Mouse (Mus musculus) lung, embryonic 15.5 days (tissue): ENCODE data around the gene Ctnna2. TPM values are rescaled to one million over a fixed set of nuclear protein-coding genes. Genes with fewer than 3 reads are reported as not detected.

Experiments used
- ATAC-seq: fragments of 200-750 bp; cut with Nextera tagmentation; 2 replicates; pipeline ENCODE4 v1.8.0; 2017; ENCODE audit warnings: moderate number of reproducible peaks, borderline replicate concordance; ENCODE audit not compliant: low FRiP score, low TSS enrichment; ENCODE audit errors: extremely low read depth
- H3K27ac ChIP-seq: fragments of 300-500 bp; sonication (generic); 2 replicates; pipeline ENCODE4 v1.5.1; 2015; ENCODE audit warnings: moderate library complexity, mild to moderate bottlenecking, inconsistent platforms
- H3K27me3 ChIP-seq: fragments of 300-500 bp; sonication (generic); 2 replicates; pipeline ENCODE4 v1.6.1; 2015; ENCODE audit warnings: inconsistent platforms
- H3K36me3 ChIP-seq: fragments of 300-500 bp; sonication (generic); 2 replicates; pipeline ENCODE4 v1.6.1; 2015; ENCODE audit warnings: inconsistent platforms
- H3K4me1 ChIP-seq: fragments of 300-500 bp; sonication (generic); 2 replicates; pipeline ENCODE4 v1.6.1; 2015; ENCODE audit warnings: inconsistent platforms
- H3K4me2 ChIP-seq: fragments of 300-500 bp; sonication (generic); 2 replicates; pipeline ENCODE4 v1.6.1; 2015; ENCODE audit warnings: inconsistent platforms, mild to moderate bottlenecking, moderate library complexity
- H3K4me3 ChIP-seq: fragments of 300-500 bp; sonication (generic); 2 replicates; pipeline ENCODE4 v1.5.1; 2015; ENCODE audit warnings: mild to moderate bottlenecking, inconsistent platforms
- H3K9ac ChIP-seq: fragments of 300-500 bp; sonication (generic); 2 replicates; pipeline ENCODE4 v1.6.1; 2015; ENCODE audit warnings: inconsistent platforms
- H3K9me3 ChIP-seq: fragments of 300-500 bp; sonication (generic); 2 replicates; pipeline ENCODE4 v1.6.1; 2016; ENCODE audit warnings: inconsistent platforms
- WGBS: fragments of 180-500 bp; shearing (Covaris S2); methylation state at CpG from one replicate; pipeline ENCODE4 v1.1.7; 2015; 5-methylcytosine and 5-hydroxymethylcytosine counted together
- polyA plus RNA-seq: library from polyadenylated mRNA; unstranded; fragments of >200 nt; fragmentation: Nextera tagmentation; extraction: Ambion mirVana; gene quantifications from 2 replicates; pipeline ENCODE4 v1.2.1, GENCODE M21; 2015

The Ctnna2 gene
- polyA plus RNA-seq, 1 experiment from 2014 or later, result 2.0 TPM

GRCm38 (mm10) chr6:77222849-77223638 lies 756.5 kb downstream of the Ctnna2 start:
- Histone ChIP-seq H3K27ac (no peak overlapping the region), H3K4me3 (no peak overlapping the region), H3K36me3 (no peaks in the 10 kb centered on the region), H3K27me3 (no peaks in the 10 kb centered on the region), H3K9me3 (no peaks in the 10 kb centered on the region), H3K4me2 (no peak overlapping the region), H3K4me1 (no peaks in the 10 kb centered on the region), H3K9ac (no peak overlapping the region)
- WGBS, result 66% methylated on average over 16 of the region's 16 CpGs
- no peak for ATAC-seq

GRCm38 (mm10) chr6:77220776-77221175 lies 758.7 kb downstream of the Ctnna2 start:
- H3K9ac ChIP-seq, result no peak overlapping the region
- no peaks in the 10 kb centered on the region for H3K36me3 ChIP-seq
- ATAC-seq, result no peak
- H3K4me3 ChIP-seq, result no peak overlapping the region
- H3K4me2 ChIP-seq, result no peak overlapping the region
- H3K9me3 ChIP-seq, result no peaks in the 10 kb centered on the region
- H3K27me3 ChIP-seq, result no peaks in the 10 kb centered on the region
- no peaks in the 10 kb centered on the region for H3K4me1 ChIP-seq
- no peak overlapping the region for H3K27ac ChIP-seq
- 73% methylated on average over 4 of the region's 4 CpGs for WGBS

- H3K4me1 ChIP-seq, result no peaks in the 10 kb centered on the region
- H3K4me3 ChIP-seq, result no peak overlapping the region
- H3K9me3 ChIP-seq, result no peaks in the 10 kb centered on the region
- no peaks in the 10 kb centered on the region for H3K27me3 ChIP-seq
- no peak for ATAC-seq
- no peaks in the 10 kb centered on the region for H3K36me3 ChIP-seq
- no peak overlapping the region for H3K4me2 ChIP-seq
- H3K9ac ChIP-seq, result no peak overlapping the region
- no peak overlapping the region for H3K27ac ChIP-seq
Measured at GRCm38 (mm10) chr6:77218875-77219274, 760.6 kb downstream of the Ctnna2 start.

- Histone ChIP-seq H3K36me3 (no peaks in the 10 kb centered on the region), H3K9ac (no peak overlapping the region), H3K4me2 (no peak overlapping the region), H3K9me3 (no peaks in the 10 kb centered on the region), H3K27ac (no peak overlapping the region), H3K27me3 (no peaks in the 10 kb centered on the region), H3K4me1 (no peaks in the 10 kb centered on the region), H3K4me3 (no peak overlapping the region)
- 64% methylated on average over 4 of the region's 4 CpGs for WGBS
- ATAC-seq, result no peak
Measured at GRCm38 (mm10) chr6:77215322-77215721, 764.2 kb downstream of the Ctnna2 start.

GRCm38 (mm10) chr6:77213757-77214409 lies 765.6 kb downstream of the Ctnna2 start:
- 19% methylated on average over 3 of the region's 3 CpGs for WGBS

GRCm38 (mm10) chr6:77209929-77210328 lies 769.6 kb downstream of the Ctnna2 start:
- Histone ChIP-seq H3K36me3 (no peaks in the 10 kb centered on the region), H3K4me1 (no peaks in the 10 kb centered on the region), H3K9me3 (no peaks in the 10 kb centered on the region), H3K9ac (no peak overlapping the region), H3K27me3 (no peaks in the 10 kb centered on the region), H3K27ac (no peak overlapping the region), H3K4me3 (no peak overlapping the region), H3K4me2 (no peak overlapping the region)
- ATAC-seq, result no peak
- WGBS, result 61% methylated on average over 3 of the region's 3 CpGs

More at GRCm38 (mm10) chr6:77213757-77214409, 765.6 kb downstream of the Ctnna2 start:
- H3K27me3 ChIP-seq, result no peaks in the 10 kb centered on the region
- H3K4me1 ChIP-seq, result no peaks in the 10 kb centered on the region
- H3K4me2 ChIP-seq, result no peak overlapping the region
- no peak overlapping the region for H3K9ac ChIP-seq
- no peaks in the 10 kb centered on the region for H3K36me3 ChIP-seq
- H3K27ac ChIP-seq, result no peak overlapping the region
- ATAC-seq, result no peak
- no peak overlapping the region for H3K4me3 ChIP-seq
- H3K9me3 ChIP-seq, result no peaks in the 10 kb centered on the region

- no peaks in the 10 kb centered on the region for H3K4me1 ChIP-seq
- no peak overlapping the region for H3K27ac ChIP-seq
- no peak overlapping the region for H3K4me3 ChIP-seq
- WGBS, result 90% methylated on average over 1 of the region's 1 CpGs
- no peak overlapping the region for H3K4me2 ChIP-seq
- H3K27me3 ChIP-seq, result no peaks in the 10 kb centered on the region
- no peaks in the 10 kb centered on the region for H3K36me3 ChIP-seq
- no peak for ATAC-seq
- H3K9ac ChIP-seq, result no peak overlapping the region
- H3K9me3 ChIP-seq, result no peaks in the 10 kb centered on the region
Measured at GRCm38 (mm10) chr6:77209183-77209582, 770.3 kb downstream of the Ctnna2 start.

- ATAC-seq, result no peak
Measured at GRCm38 (mm10) chr6:77199375-77199774, 780.1 kb downstream of the Ctnna2 start.

GRCm38 (mm10) chr6:77196650-77197049 lies 782.8 kb downstream of the Ctnna2 start:
- H3K9me3 ChIP-seq, result no peaks in the 10 kb centered on the region
- H3K36me3 ChIP-seq, result no peaks in the 10 kb centered on the region
- no peaks in the 10 kb centered on the region for H3K27me3 ChIP-seq
- no peaks in the 10 kb centered on the region for H3K4me1 ChIP-seq
- no peak overlapping the region for H3K9ac ChIP-seq
- no peak overlapping the region for H3K4me3 ChIP-seq
- H3K4me2 ChIP-seq, result no peak overlapping the region
- no peak for ATAC-seq
- 71% methylated on average over 3 of the region's 3 CpGs for whole genome bisulfite sequencing
- no peak overlapping the region for H3K27ac ChIP-seq

More at GRCm38 (mm10) chr6:77199375-77199774, 780.1 kb downstream of the Ctnna2 start:
- no peak overlapping the region for H3K27ac ChIP-seq
- H3K36me3 ChIP-seq, result no peaks in the 10 kb centered on the region
- H3K27me3 ChIP-seq, result no peaks in the 10 kb centered on the region
- H3K4me3 ChIP-seq, result no peak overlapping the region
- H3K9ac ChIP-seq, result no peak overlapping the region
- H3K4me2 ChIP-seq, result no peak overlapping the region
- 92% methylated on average over 2 of the region's 2 CpGs for WGBS
- H3K4me1 ChIP-seq, result no peaks in the 10 kb centered on the region
- H3K9me3 ChIP-seq, result no peaks in the 10 kb centered on the region

GRCm38 (mm10) chr6:77191635-77192034 lies 787.9 kb downstream of the Ctnna2 start:
- no peak overlapping the region for H3K27ac ChIP-seq
- H3K27me3 ChIP-seq, result no peaks in the 10 kb centered on the region
- no peak overlapping the region for H3K4me3 ChIP-seq
- no peaks in the 10 kb centered on the region for H3K4me1 ChIP-seq
- H3K4me2 ChIP-seq, result no peak overlapping the region
- 62% methylated on average over 4 of the region's 4 CpGs for WGBS
- no peak overlapping the region for H3K9ac ChIP-seq
- H3K9me3 ChIP-seq, result no peaks in the 10 kb centered on the region
- no peaks in the 10 kb centered on the region for H3K36me3 ChIP-seq
- ATAC-seq, result no peak

- 85% methylated on average over 2 of the region's 2 CpGs for WGBS
- no peak overlapping the region for H3K27ac ChIP-seq
- H3K4me3 ChIP-seq, result no peak overlapping the region
- no peaks in the 10 kb centered on the region for H3K27me3 ChIP-seq
- no peak for ATAC-seq
- H3K4me1 ChIP-seq, result no peaks in the 10 kb centered on the region
- no peaks in the 10 kb centered on the region for H3K9me3 ChIP-seq
- H3K36me3 ChIP-seq, result no peaks in the 10 kb centered on the region
- H3K4me2 ChIP-seq, result no peak overlapping the region
- no peak overlapping the region for H3K9ac ChIP-seq
Measured at GRCm38 (mm10) chr6:77188628-77189027, 790.9 kb downstream of the Ctnna2 start.

GRCm38 (mm10) chr6:77185751-77186150 lies 793.7 kb downstream of the Ctnna2 start:
- Histone ChIP-seq H3K9ac (no peak overlapping the region), H3K4me1 (no peaks in the 10 kb centered on the region), H3K9me3 (no peaks in the 10 kb centered on the region), H3K27me3 (no peaks in the 10 kb centered on the region), H3K4me2 (no peak overlapping the region), H3K27ac (no peak overlapping the region), H3K36me3 (no peaks in the 10 kb centered on the region), H3K4me3 (no peak overlapping the region)
- ATAC-seq, result no peak
- WGBS, result 80% methylated on average over 4 of the region's 4 CpGs
